Mouse (Mus musculus): ENCODE measurements around the gene Kcnma1.

Gene Kcnma1

GRCm38 (mm10) chr14:23995831-23996230, 18.5 kb downstream of the Kcnma1 start:
- CTCF ChIA-PET, result interaction anchor here in 3 of 4 experiments (0.6 to 1.1 kb wide), 4 partner anchors 14 to 99 kb away, joined by 3 read pairs; no protein-coding TSS in a partner anchor

GRCm38 (mm10) chr14:23990871-23991270, 23.4 kb downstream of the Kcnma1 start:
- POLR2A ChIA-PET, result interaction anchor here in 1 of 4 experiments (1.0 kb wide), 1 partner anchor 17 kb away, joined by 3 read pairs; no protein-coding TSS in a partner anchor

More at GRCm38 (mm10) chr14:23995831-23996230, 18.5 kb downstream of the Kcnma1 start:
- POLR2A ChIA-PET, result interaction anchor here in 1 of 4 experiments (0.7 kb wide), 1 partner anchor 21 kb away, joined by 5 read pairs; no protein-coding TSS in a partner anchor

GRCm38 (mm10) chr14:23989696-23990095, 24.6 kb downstream of the Kcnma1 start:
- ChIA-PET POLR2A (interaction anchor here in 1 of 4 experiments (0.6 to 1.0 kb wide), 2 partner anchors 249 to 251 kb away, joined by 3 read pairs; no protein-coding TSS in a partner anchor), CTCF (no interaction called here)

More at GRCm38 (mm10) chr14:23990871-23991270, 23.4 kb downstream of the Kcnma1 start:
- CTCF ChIA-PET, result no interaction called here

GRCm38 (mm10) chr14:23982205-23982604, 32.1 kb downstream of the Kcnma1 start:
- POLR2A ChIA-PET, result interaction anchor here in 1 of 4 experiments (0.5 kb wide), 1 partner anchor 285 kb away, joined by 3 read pairs; no protein-coding TSS in a partner anchor

GRCm38 (mm10) chr14:23974685-23975084, 39.6 kb downstream of the Kcnma1 start:
- CTCF ChIA-PET, result no interaction called here
- POLR2A ChIA-PET, result interaction anchor here in 1 of 4 experiments (0.6 kb wide), 1 partner anchor 21 kb away, joined by 5 read pairs; no protein-coding TSS in a partner anchor

More at GRCm38 (mm10) chr14:23982205-23982604, 32.1 kb downstream of the Kcnma1 start:
- CTCF ChIA-PET, result no interaction called here

GRCm38 (mm10) chr14:23966471-23966870, 47.8 kb downstream of the Kcnma1 start:
- ChIA-PET POLR2A (no interaction called here), CTCF (no interaction called here)

GRCm38 (mm10) chr14:23959061-23959460, 55.2 kb downstream of the Kcnma1 start:
- CTCF ChIA-PET, result interaction anchor here in 1 of 4 experiments (0.6 kb wide), 1 partner anchor 279 kb away, joined by 4 read pairs; no protein-coding TSS in a partner anchor
- POLR2A ChIA-PET, result interaction anchor here in 2 of 4 experiments (0.6 to 1.1 kb wide), 2 partner anchors 22 to 59 kb away, joined by 3 read pairs; no protein-coding TSS in a partner anchor

GRCm38 (mm10) chr14:23957270-23957669, 57.0 kb downstream of the Kcnma1 start:
- POLR2A ChIA-PET, result no interaction called here

GRCm38 (mm10) chr14:23943876-23944275, 70.4 kb downstream of the Kcnma1 start:
- POLR2A ChIA-PET, result interaction anchor here in 1 of 4 experiments (0.6 kb wide), 1 partner anchor 132 kb away, joined by 3 read pairs; no protein-coding TSS in a partner anchor

More at GRCm38 (mm10) chr14:23957270-23957669, 57.0 kb downstream of the Kcnma1 start:
- CTCF ChIA-PET, result no interaction called here

GRCm38 (mm10) chr14:23943152-23943551, 71.1 kb downstream of the Kcnma1 start:
- POLR2A ChIA-PET, result no interaction called here
- CTCF ChIA-PET, result no interaction called here

More at GRCm38 (mm10) chr14:23943876-23944275, 70.4 kb downstream of the Kcnma1 start:
- CTCF ChIA-PET, result interaction anchor here in 1 of 4 experiments (0.6 kb wide), 1 partner anchor 367 kb away, joined by 6 read pairs; no protein-coding TSS in a partner anchor

GRCm38 (mm10) chr14:23942103-23942502, 72.2 kb downstream of the Kcnma1 start:
- CTCF ChIA-PET, result interaction anchor here in 1 of 4 experiments (0.5 kb wide), 1 partner anchor 28 kb away, joined by 3 read pairs; no protein-coding TSS in a partner anchor
- POLR2A ChIA-PET, result no interaction called here

GRCm38 (mm10) chr14:23935016-23935415, 79.3 kb downstream of the Kcnma1 start:
- ChIA-PET CTCF (no interaction called here), POLR2A (no interaction called here)

GRCm38 (mm10) chr14:23931671-23932071, 82.6 kb downstream of the Kcnma1 start:
- ChIA-PET CTCF (no interaction called here), POLR2A (no interaction called here)

- POLR2A ChIA-PET, result no interaction called here
- CTCF ChIA-PET, result no interaction called here
These were observed 85.1 kb downstream of the Kcnma1 start for GRCm38 (mm10) chr14:23929168-23929567.

GRCm38 (mm10) chr14:23923356-23923755, 90.9 kb downstream of the Kcnma1 start:
- ChIA-PET POLR2A (interaction anchor here in 2 of 4 experiments (0.6 to 0.8 kb wide), 3 partner anchors 24 to 240 kb away, joined by 3 to 5 read pairs (median 3); no protein-coding TSS in a partner anchor), CTCF (no interaction called here)

- CTCF ChIA-PET, result no interaction called here
- POLR2A ChIA-PET, result interaction anchor here in 2 of 4 experiments (0.6 to 0.8 kb wide), 2 partner anchors 23 to 241 kb away, joined by 3 to 5 read pairs; no protein-coding TSS in a partner anchor
These were observed 91.5 kb downstream of the Kcnma1 start for GRCm38 (mm10) chr14:23922755-23923154.

- CTCF ChIA-PET, result no interaction called here
- POLR2A ChIA-PET, result no interaction called here
These were observed 103.1 kb downstream of the Kcnma1 start for GRCm38 (mm10) chr14:23911108-23911629.

- CTCF ChIA-PET, result interaction anchor here in 1 of 4 experiments (0.6 kb wide), 1 partner anchor 213 kb away, joined by 3 read pairs; no protein-coding TSS in a partner anchor
These were observed 105.7 kb downstream of the Kcnma1 start for GRCm38 (mm10) chr14:23908564-23908963.

GRCm38 (mm10) chr14:23902636-23903279, 111.5 kb downstream of the Kcnma1 start:
- ChIA-PET POLR2A (no interaction called here), CTCF (no interaction called here)

More at GRCm38 (mm10) chr14:23908564-23908963, 105.7 kb downstream of the Kcnma1 start:
- POLR2A ChIA-PET, result no interaction called here

GRCm38 (mm10) chr14:23899462-23899861, 114.8 kb downstream of the Kcnma1 start:
- ChIA-PET POLR2A (interaction anchor here in 1 of 4 experiments (0.5 to 1.1 kb wide), 3 partner anchors 10 to 1574 kb away, joined by 3 to 5 read pairs (median 3); no protein-coding TSS in a partner anchor), CTCF (interaction anchor here in 1 of 4 experiments (0.5 kb wide), 1 partner anchor 341 kb away, joined by 3 read pairs; no protein-coding TSS in a partner anchor)
